Mouse (Mus musculus) kidney, adult 2 months (tissue): Measurements from ENCODE around the gene Rpl36al. TPM values are rescaled to one million over a fixed set of nuclear protein-coding genes. Genes with fewer than 3 reads are reported as not detected.

Experiments
- DNase-seq: peaks from one replicate; pipeline ENCODE4 v3.0.0; 2021
- H3K27ac ChIP-seq: fragments of 200-500 bp; 2 replicates; pipeline ENCODE4 v1.5.1; 2012; ENCODE audit warnings: low read depth, low read length, control low read depth, inconsistent platforms; ENCODE audit not compliant: insufficient read depth
- H3K27me3 ChIP-seq: fragments of 200-500 bp; replicated peaks from 2 replicates; pipeline ENCODE4 v1.6.1; 2012; ENCODE audit warnings: mild to moderate bottlenecking, moderate library complexity, low read length, inconsistent platforms; ENCODE audit not compliant: control insufficient read depth, insufficient read depth
- H3K36me3 ChIP-seq: fragments of 200-500 bp; 2 replicates; pipeline ENCODE4 v1.6.1; 2012; ENCODE audit warnings: mild to moderate bottlenecking, moderate library complexity, low read length, inconsistent platforms; ENCODE audit not compliant: control insufficient read depth, insufficient read depth
- H3K4me1 ChIP-seq: fragments of 200-500 bp; 2 replicates; pipeline ENCODE4 v1.6.1; 2011; ENCODE audit warnings: low read length; ENCODE audit not compliant: control insufficient read depth, insufficient read depth
- H3K4me3 ChIP-seq: fragments of 200-500 bp; 2 replicates; pipeline ENCODE4 v1.5.1; 2011; ENCODE audit warnings: mild to moderate bottlenecking, low read depth, low read length, control low read depth; ENCODE audit not compliant: insufficient read depth
- CTCF ChIP-seq: fragments of 200-500 bp; conservative IDR thresholded peaks from 2 replicates; pipeline ENCODE4 v1.5.1; 2011; ENCODE audit warnings: low read depth, mild to moderate bottlenecking, control low read depth, low read length, moderate library complexity, mixed read lengths; ENCODE audit not compliant: insufficient read depth, insufficient read length
- POLR2A ChIP-seq: fragments of 200-500 bp; IDR thresholded peaks from one replicate; pipeline ENCODE4 v1.6.1; 2011; ENCODE audit warnings: low read depth, low read length, control low read depth
- WGBS: fragments of 180-500 bp; shearing (Covaris S2); methylation state at CpG from one replicate; pipeline ENCODE4 v1.1.7; 2018; 5-methylcytosine and 5-hydroxymethylcytosine counted together
- polyA plus RNA-seq: library from polyadenylated mRNA; depleted of rRNA; stranded (reverse); fragments of >200 nt; gene quantifications from 2 replicates; pipeline ENCODE4 v1.2.3, GENCODE M21; 2012; rRNA removed

Gene Rpl36al
- polyA plus RNA-seq, 1 experiment: 190 TPM

- Histone ChIP-seq H3K36me3 (peaks cover 10% of the 10 kb centered on the region), H3K27ac (no peak overlapping the region), H3K4me1 (peaks cover 6% of the 10 kb centered on the region; the same call in 1 of the 2 replicates), H3K4me3 (no peak overlapping the region), H3K27me3 (no peaks in the 10 kb centered on the region)
- TF ChIP-seq CTCF: no peak
- no peak for TF ChIP-seq POLR2A
- 90% methylated on average over 2 of the region's 2 CpGs for WGBS
- no peak for DNase-seq
Measured at GRCm38 (mm10) chr12:69155923-69156322, 28.0 kb downstream of the Rpl36al start.

GRCm38 (mm10) chr12:69150049-69150448, 33.8 kb downstream of the Rpl36al start:
- no peak for DNase-seq
- 86% methylated on average over 13 of the region's 13 CpGs for WGBS
- TF ChIP-seq CTCF (no peak), POLR2A (no peak)
- H3K27me3 ChIP-seq: no peaks in the 10 kb centered on the region
- no peak overlapping the region for H3K27ac ChIP-seq
- H3K4me3 ChIP-seq: no peak overlapping the region
- H3K4me1 ChIP-seq: no peaks in the 10 kb centered on the region
- H3K36me3 ChIP-seq: no peaks in the 10 kb centered on the region

- no peak for DNase-seq
- H3K27ac ChIP-seq: no peak overlapping the region
- H3K4me1 ChIP-seq: no peaks in the 10 kb centered on the region
- no peak overlapping the region for H3K4me3 ChIP-seq
- 90% methylated on average over 5 of the region's 5 CpGs for WGBS
- TF ChIP-seq POLR2A (no peak), CTCF (no peak)
- no peaks in the 10 kb centered on the region for H3K36me3 ChIP-seq
- no peaks in the 10 kb centered on the region for H3K27me3 ChIP-seq
Measured at GRCm38 (mm10) chr12:69147166-69147735, 36.6 kb downstream of the Rpl36al start.

- WGBS: 87% methylated on average over 6 of the region's 6 CpGs
- no peak for DNase-seq
Measured at GRCm38 (mm10) chr12:69143460-69143859, 40.4 kb downstream of the Rpl36al start.

GRCm38 (mm10) chr12:69139841-69140240, 44.0 kb downstream of the Rpl36al start:
- no peaks in the 10 kb centered on the region for H3K27me3 ChIP-seq
- TF ChIP-seq CTCF: no peak
- TF ChIP-seq POLR2A: no peak
- 90% methylated on average over 7 of the region's 7 CpGs for WGBS
- no peak for DNase-seq
- no peak overlapping the region for H3K27ac ChIP-seq
- H3K36me3 ChIP-seq: no peaks in the 10 kb centered on the region
- H3K4me3 ChIP-seq: no peak overlapping the region
- no peaks in the 10 kb centered on the region for H3K4me1 ChIP-seq

More at GRCm38 (mm10) chr12:69143460-69143859, 40.4 kb downstream of the Rpl36al start:
- no peaks in the 10 kb centered on the region for H3K36me3 ChIP-seq
- no peak overlapping the region for H3K27ac ChIP-seq
- no peak for TF ChIP-seq POLR2A
- no peak for TF ChIP-seq CTCF
- H3K27me3 ChIP-seq: no peaks in the 10 kb centered on the region
- H3K4me1 ChIP-seq: no peaks in the 10 kb centered on the region
- no peak overlapping the region for H3K4me3 ChIP-seq

- no peak overlapping the region for H3K4me3 ChIP-seq
Measured at GRCm38 (mm10) chr12:69139201-69139600, 44.7 kb downstream of the Rpl36al start.

More at GRCm38 (mm10) chr12:69139201-69139600, 44.7 kb downstream of the Rpl36al start:
- Histone ChIP-seq H3K36me3 (no peaks in the 10 kb centered on the region), H3K4me1 (no peaks in the 10 kb centered on the region), H3K27me3 (no peaks in the 10 kb centered on the region), H3K27ac (no peak overlapping the region)
- WGBS: 90% methylated on average over 3 of the region's 3 CpGs
- DNase-seq: no peak
- TF ChIP-seq POLR2A: no peak
- no peak for TF ChIP-seq CTCF

Other genes with a start within 250 kb of the Rpl36al start
- gene Rps29, start 24.9 kb downstream of the Rpl36al start, polyA plus RNA-seq: 1,269 and 1,739 TPM in 2 replicates
- gene Lrr1, start 15.3 kb downstream of the Rpl36al start, polyA plus RNA-seq: 0.14 TPM in 1 of 2 replicates, not detected in the other
- 30.8 and 32.6 TPM in 2 replicates for gene Mgat2, start 74 bp upstream of the Rpl36al start, polyA plus RNA-seq
- gene Gm49383, start 13.0 kb upstream of the Rpl36al start, polyA plus RNA-seq: 2.6 and 3.1 TPM in 2 replicates
- 1.3 and 1.5 TPM in 2 replicates for gene Dnaaf2, start 14.3 kb upstream of the Rpl36al start, polyA plus RNA-seq
- 0.57 and 0.78 TPM in 2 replicates for gene Gm49384, start 20.2 kb upstream of the Rpl36al start, polyA plus RNA-seq
- 1.9 TPM in 2 replicates for gene Pole2, start 44.1 kb upstream of the Rpl36al start, polyA plus RNA-seq
- 2.9 and 5.9 TPM in 2 replicates for gene Klhdc1, start 57.1 kb upstream of the Rpl36al start, polyA plus RNA-seq
- gene Klhdc2, start 112.6 kb upstream of the Rpl36al start, polyA plus RNA-seq: 41.0 and 42.8 TPM in 2 replicates
- 3.4 and 4.7 TPM in 2 replicates for gene Nemf, start 173.1 kb upstream of the Rpl36al start, polyA plus RNA-seq
- gene Arf6, start 188.1 kb upstream of the Rpl36al start, polyA plus RNA-seq: 90.7 and 95.6 TPM in 2 replicates
- gene Gm9887, start 188.4 kb upstream of the Rpl36al start, polyA plus RNA-seq: 0.94 and 1.4 TPM in 2 replicates